Mouse (Mus musculus): ENCODE measurements around the gene Oaf. TPM values are rescaled to one million over a fixed set of nuclear protein-coding genes. Genes with fewer than 3 reads are reported as not detected.

Gene Oaf
- 3.2 and 5.8 TPM in 2 replicates for polyA plus RNA-seq (2015; fragmentation: Nextera tagmentation; extraction: Ambion mirVana)

DNA sequence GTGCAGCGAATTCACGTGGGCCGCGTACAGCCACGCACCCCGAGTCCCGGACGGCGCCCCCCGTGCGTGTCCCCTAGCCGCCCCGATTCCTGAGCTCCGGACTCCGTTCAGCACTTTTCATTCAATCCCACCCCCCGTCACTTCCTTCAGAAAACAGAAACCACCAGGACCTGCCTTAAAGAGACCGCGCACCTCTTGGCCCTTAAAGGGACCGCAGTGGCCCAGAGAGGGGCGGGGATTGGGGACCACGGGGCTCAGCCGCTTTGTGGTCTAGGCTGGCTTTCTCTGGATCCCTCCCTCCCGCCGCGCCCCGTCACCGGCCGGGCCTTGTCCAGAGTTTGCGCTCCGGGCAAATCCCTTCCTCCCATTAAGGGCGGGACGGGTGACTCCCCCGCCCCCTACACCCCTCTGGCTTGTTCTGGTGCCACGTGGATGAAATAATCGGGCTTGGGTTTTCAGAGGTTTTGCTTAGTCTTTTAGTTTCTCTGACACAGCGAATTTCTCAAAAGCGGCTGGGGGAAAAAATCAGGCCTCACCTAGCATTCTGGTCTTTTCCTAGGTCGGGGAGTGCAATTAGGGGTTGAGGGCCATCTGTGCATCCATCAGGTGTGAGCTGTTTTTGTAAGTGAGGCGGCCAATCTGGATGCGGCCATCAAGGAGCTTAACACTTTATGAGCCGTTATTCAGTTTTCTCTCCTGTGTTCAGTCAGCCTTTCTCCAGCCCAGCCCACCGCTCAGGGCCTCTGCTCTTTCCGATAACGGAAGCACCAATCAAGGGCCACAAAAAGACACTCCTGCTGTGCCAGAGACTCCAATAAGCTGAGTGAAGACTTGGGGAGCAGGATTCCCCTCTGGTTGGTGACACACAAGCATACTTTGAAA, at the start of gene Oaf:
Gene Oaf, minus strand, starts transcription at position 200 of the 882 bp plus-strand sequence.
- H3K36me3 ChIP-seq (ENCODE audit: control insufficient read depth, insufficient read depth, low read length), result no peaks in the 10 kb centered on the region
- peak within 1 kb of the TSS; percentile 57 for H3K9ac ChIP-seq (ENCODE audit: low read depth, low read length)
- H3K27ac ChIP-seq (ENCODE audit: low read length), result no peak within 1 kb of the TSS
- under 1% methylated on average over 44 of the region's 44 CpGs for WGBS
- H3K9me3 ChIP-seq (replicated peaks; ENCODE audit: control insufficient read depth, low read length, poor library complexity, severe bottlenecking), result no peaks in the 10 kb centered on the region
- peak; percentile 70 for ATAC-seq
- peaks cover 8% of the 10 kb centered on the region; the same call in 1 of the 2 replicates for H3K4me1 ChIP-seq (ENCODE audit: control insufficient read depth, insufficient read depth, low read length)
- peak within 1 kb of the TSS; percentile 50 for H3K4me3 ChIP-seq (ENCODE audit: low read depth, low read length)
- H3K4me2 ChIP-seq (ENCODE audit: low read length), result peak within 1 kb of the TSS; percentile 77
- H3K27me3 ChIP-seq (ENCODE audit: control insufficient read depth, insufficient read depth, low read depth, low read length), result peaks cover 32% of the 10 kb centered on the region

DNA sequence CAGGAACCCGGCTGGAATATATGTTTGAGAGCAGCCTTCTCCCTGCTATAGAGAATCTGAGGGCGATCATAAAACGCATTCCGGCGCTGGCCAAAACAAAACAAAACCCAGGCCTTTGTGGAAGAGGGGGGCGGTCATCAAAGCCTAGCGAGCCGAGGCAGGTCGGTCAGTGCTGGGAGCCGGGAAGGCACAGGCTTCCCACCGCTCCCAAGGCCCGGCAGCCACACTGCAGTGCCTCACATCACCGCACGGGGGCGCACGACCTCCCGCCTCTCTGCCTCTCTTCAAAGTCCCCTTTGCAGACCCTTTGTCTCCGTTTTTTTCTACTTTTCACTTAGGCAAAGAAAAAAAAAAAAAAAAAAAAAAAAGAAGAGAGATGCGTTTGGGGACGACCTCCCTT, 47.2 kb upstream of the Oaf start:
- Histone ChIP-seq H3K9ac (ENCODE audit: low read depth, low read length) (no peak overlapping the region), H3K4me3 (ENCODE audit: low read depth, low read length) (no peak overlapping the region), H3K4me1 (ENCODE audit: control insufficient read depth, insufficient read depth, low read length) (peaks cover 3% of the 10 kb centered on the region; the same call in 1 of the 2 replicates), H3K9me3 (replicated peaks; ENCODE audit: control insufficient read depth, low read length, poor library complexity, severe bottlenecking) (no peaks in the 10 kb centered on the region), H3K36me3 (ENCODE audit: control insufficient read depth, insufficient read depth, low read length) (no peaks in the 10 kb centered on the region), H3K4me2 (ENCODE audit: low read length) (peak overlapping the region; percentile 40; the same call in 1 of the 2 replicates), H3K27ac (ENCODE audit: low read length) (no peak overlapping the region), H3K27me3 (ENCODE audit: control insufficient read depth, insufficient read depth, low read depth, low read length) (peaks cover 6% of the 10 kb centered on the region)
- ATAC-seq, result no peak
- 2% methylated on average over 20 of the region's 20 CpGs for WGBS

GRCm38 (mm10) chr9:43285281-43285680, 45.6 kb upstream of the Oaf start:
- H3K36me3 ChIP-seq (ENCODE audit: control insufficient read depth, insufficient read depth, low read length), result no peaks in the 10 kb centered on the region
- peaks cover 6% of the 10 kb centered on the region for H3K27me3 ChIP-seq (ENCODE audit: control insufficient read depth, insufficient read depth, low read depth, low read length)
- H3K27ac ChIP-seq (ENCODE audit: low read length), result no peak overlapping the region
- ATAC-seq, result no peak
- no peak overlapping the region for H3K4me3 ChIP-seq (ENCODE audit: low read depth, low read length)
- H3K4me1 ChIP-seq (ENCODE audit: control insufficient read depth, insufficient read depth, low read length), result peaks cover 3% of the 10 kb centered on the region; the same call in 1 of the 2 replicates
- no peaks in the 10 kb centered on the region for H3K9me3 ChIP-seq (replicated peaks; ENCODE audit: control insufficient read depth, low read length, poor library complexity, severe bottlenecking)
- no peak overlapping the region for H3K4me2 ChIP-seq (ENCODE audit: low read length)
- 97% methylated on average over 4 of the region's 4 CpGs for WGBS
- H3K9ac ChIP-seq (ENCODE audit: low read depth, low read length), result no peak overlapping the region

DNA sequence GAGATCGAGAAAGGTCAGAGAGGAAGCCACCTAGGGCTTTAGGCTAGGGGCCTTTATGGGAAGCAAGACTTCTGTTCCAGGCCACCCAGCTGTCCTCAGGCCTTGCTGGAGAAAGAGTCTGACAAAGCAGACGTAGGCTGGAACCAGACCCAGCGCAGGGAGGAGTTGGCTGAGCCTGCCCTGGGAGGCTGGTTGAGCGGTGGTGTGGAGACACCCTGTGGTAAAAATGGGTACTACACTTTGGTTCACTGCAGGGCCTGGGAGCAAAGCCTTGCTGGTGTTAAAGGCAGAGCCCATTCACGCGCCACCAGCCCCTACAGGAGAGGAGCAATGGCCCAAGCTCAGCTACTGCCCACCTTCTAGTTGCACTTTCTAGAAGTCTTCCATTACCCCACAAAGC, 44.6 kb upstream of the Oaf start:
- Histone ChIP-seq H3K9me3 (replicated peaks; ENCODE audit: control insufficient read depth, low read length, poor library complexity, severe bottlenecking) (no peaks in the 10 kb centered on the region), H3K4me2 (ENCODE audit: low read length) (no peak overlapping the region), H3K36me3 (ENCODE audit: control insufficient read depth, insufficient read depth, low read length) (no peaks in the 10 kb centered on the region), H3K4me1 (ENCODE audit: control insufficient read depth, insufficient read depth, low read length) (peaks cover 3% of the 10 kb centered on the region; the same call in 1 of the 2 replicates), H3K27me3 (ENCODE audit: control insufficient read depth, insufficient read depth, low read depth, low read length) (peaks cover 6% of the 10 kb centered on the region), H3K27ac (ENCODE audit: low read length) (no peak overlapping the region), H3K9ac (ENCODE audit: low read depth, low read length) (no peak overlapping the region), H3K4me3 (ENCODE audit: low read depth, low read length) (no peak overlapping the region)
- ATAC-seq, result peak; percentile 84
- WGBS, result 1% methylated on average over 6 of the region's 6 CpGs

DNA sequence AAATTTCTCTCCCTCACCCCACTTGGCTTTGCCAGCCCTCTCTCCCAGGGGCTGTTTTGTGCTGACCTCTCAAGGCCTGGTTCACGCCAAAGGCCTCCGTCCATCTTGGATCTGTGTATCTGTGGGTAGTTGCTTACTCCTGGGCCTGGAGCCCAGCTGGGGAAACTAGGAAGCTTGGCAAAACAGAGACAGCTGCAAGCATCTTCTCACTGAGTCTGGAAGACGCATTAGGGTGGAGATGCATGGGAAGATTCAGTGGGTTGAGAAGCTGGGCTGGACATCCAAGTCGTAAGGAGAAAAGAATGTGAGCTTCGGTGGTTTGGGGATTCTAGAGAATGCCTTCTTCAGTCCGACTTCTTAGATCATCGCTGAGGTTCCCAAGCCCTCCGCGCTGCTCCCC, 34.0 kb upstream of the Oaf start:
- no peak overlapping the region for H3K4me2 ChIP-seq (ENCODE audit: low read length)
- peaks cover 3% of the 10 kb centered on the region; the same call in 1 of the 2 replicates for H3K4me1 ChIP-seq (ENCODE audit: control insufficient read depth, insufficient read depth, low read length)
- 81% methylated on average over 9 of the region's 9 CpGs for WGBS
- H3K27me3 ChIP-seq (ENCODE audit: control insufficient read depth, insufficient read depth, low read depth, low read length), result peaks cover 29% of the 10 kb centered on the region
- no peaks in the 10 kb centered on the region for H3K36me3 ChIP-seq (ENCODE audit: control insufficient read depth, insufficient read depth, low read length)
- H3K4me3 ChIP-seq (ENCODE audit: low read depth, low read length), result no peak overlapping the region
- no peak overlapping the region for H3K27ac ChIP-seq (ENCODE audit: low read length)
- ATAC-seq, result no peak
- no peak overlapping the region for H3K9ac ChIP-seq (ENCODE audit: low read depth, low read length)
- no peaks in the 10 kb centered on the region for H3K9me3 ChIP-seq (replicated peaks; ENCODE audit: control insufficient read depth, low read length, poor library complexity, severe bottlenecking)

DNA sequence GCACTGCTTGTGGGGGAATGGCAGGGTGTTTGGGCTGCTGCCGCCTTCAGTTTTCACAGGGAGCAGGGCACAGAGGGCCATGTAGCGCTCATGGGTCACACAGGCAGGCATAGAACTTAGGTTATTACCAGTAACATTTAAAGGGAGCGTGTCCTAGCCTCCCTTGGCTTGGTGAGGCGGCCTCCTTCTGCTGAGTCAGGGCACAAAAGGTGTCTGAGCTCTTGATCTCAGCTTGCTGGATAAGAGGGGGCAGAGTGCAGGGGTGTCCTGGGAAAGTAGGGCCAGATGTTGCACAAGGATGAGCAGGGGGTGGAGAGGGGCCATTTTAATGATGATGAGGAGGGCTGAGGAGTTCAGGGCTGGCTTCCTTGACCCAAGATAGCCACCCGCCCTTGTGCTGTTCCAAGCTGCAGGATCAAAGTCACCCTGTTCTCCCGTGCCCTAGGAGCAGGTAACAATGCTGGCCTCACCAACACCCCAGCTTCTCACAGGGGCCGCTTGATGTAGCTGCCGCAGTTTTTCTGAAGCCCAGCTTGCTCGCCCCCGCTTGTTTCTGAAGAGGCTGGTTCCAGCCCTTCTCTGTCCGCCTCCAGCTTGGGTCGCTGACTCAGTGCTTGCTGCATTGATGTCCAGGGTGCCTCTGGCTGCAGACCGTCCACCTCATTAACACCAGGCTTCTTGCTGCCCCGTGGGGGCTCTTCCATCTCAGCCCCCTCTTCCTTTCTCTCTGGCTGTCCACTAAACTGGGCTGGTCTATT, 32.2 kb upstream of the Oaf start:
- ATAC-seq, result no peak
- WGBS, result 39% methylated on average over 14 of the region's 14 CpGs
- H3K4me1 ChIP-seq (ENCODE audit: control insufficient read depth, insufficient read depth, low read length), result peaks cover 3% of the 10 kb centered on the region; the same call in 1 of the 2 replicates
- H3K27ac ChIP-seq (ENCODE audit: low read length), result no peak overlapping the region
- H3K4me3 ChIP-seq (ENCODE audit: low read depth, low read length), result no peak overlapping the region
- no peaks in the 10 kb centered on the region for H3K36me3 ChIP-seq (ENCODE audit: control insufficient read depth, insufficient read depth, low read length)
- H3K9me3 ChIP-seq (replicated peaks; ENCODE audit: control insufficient read depth, low read length, poor library complexity, severe bottlenecking), result no peaks in the 10 kb centered on the region
- H3K27me3 ChIP-seq (ENCODE audit: control insufficient read depth, insufficient read depth, low read depth, low read length), result peaks cover 29% of the 10 kb centered on the region
- H3K4me2 ChIP-seq (ENCODE audit: low read length), result no peak overlapping the region
- H3K9ac ChIP-seq (ENCODE audit: low read depth, low read length), result no peak overlapping the region

DNA sequence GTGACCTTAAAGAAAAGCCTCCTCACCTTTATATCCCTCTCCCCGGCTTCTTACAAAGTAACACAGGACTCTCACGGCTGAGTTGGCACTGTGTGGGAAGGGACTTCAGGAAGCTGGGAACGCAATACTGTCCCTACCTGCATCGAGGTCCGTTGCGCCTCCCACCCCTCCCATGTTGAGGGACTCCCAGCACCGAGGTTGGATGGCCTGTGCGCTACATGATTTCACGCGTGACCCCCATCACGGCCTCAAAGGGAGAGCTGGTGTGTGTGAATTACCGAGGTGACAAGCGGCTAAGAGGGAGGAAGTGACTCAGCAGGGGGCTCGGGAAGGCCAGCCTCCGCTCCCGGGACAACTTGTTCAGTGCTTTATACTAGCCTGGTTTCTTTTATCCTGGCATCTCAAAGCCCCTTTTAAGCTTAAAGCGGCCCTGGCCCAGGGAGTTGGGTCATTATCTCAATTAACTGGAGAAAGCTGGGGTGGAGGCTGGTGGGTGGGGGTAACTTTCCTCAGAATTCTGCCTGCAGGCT, 31.1 kb upstream of the Oaf start:
- peak overlapping the region; percentile 35 for H3K4me2 ChIP-seq (ENCODE audit: low read length)
- no peak for ATAC-seq
- H3K27ac ChIP-seq (ENCODE audit: low read length), result no peak overlapping the region
- no peaks in the 10 kb centered on the region for H3K9me3 ChIP-seq (replicated peaks; ENCODE audit: control insufficient read depth, low read length, poor library complexity, severe bottlenecking)
- peaks cover 3% of the 10 kb centered on the region; the same call in 1 of the 2 replicates for H3K4me1 ChIP-seq (ENCODE audit: control insufficient read depth, insufficient read depth, low read length)
- H3K4me3 ChIP-seq (ENCODE audit: low read depth, low read length), result peak overlapping the region; percentile 6; the same call in 1 of the 2 replicates
- WGBS, result 2% methylated on average over 17 of the region's 17 CpGs
- H3K36me3 ChIP-seq (ENCODE audit: control insufficient read depth, insufficient read depth, low read length), result no peaks in the 10 kb centered on the region
- H3K27me3 ChIP-seq (ENCODE audit: control insufficient read depth, insufficient read depth, low read depth, low read length), result peaks cover 29% of the 10 kb centered on the region
- H3K9ac ChIP-seq (ENCODE audit: low read depth, low read length), result no peak overlapping the region

DNA sequence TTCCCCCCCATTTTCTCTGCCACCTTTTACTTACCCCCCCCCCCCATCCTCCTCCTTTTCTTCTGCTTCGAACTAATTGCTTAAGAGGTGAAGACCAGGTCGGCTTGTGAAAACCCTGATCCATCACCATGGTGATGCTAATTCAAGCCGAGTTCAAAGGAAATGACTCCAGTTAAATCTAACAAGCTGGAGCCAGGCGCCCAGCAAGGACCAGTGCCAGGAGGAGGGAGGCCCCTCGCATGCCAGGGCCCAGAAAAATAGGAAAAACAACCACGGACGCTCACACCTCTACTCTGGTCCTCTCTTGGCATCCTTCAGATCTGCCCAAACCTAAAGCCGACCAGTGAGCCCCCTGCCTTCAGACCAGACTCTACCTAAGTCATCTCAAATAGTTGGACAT, 29.5 kb upstream of the Oaf start:
- no peak overlapping the region for H3K9ac ChIP-seq (ENCODE audit: low read depth, low read length)
- H3K9me3 ChIP-seq (replicated peaks; ENCODE audit: control insufficient read depth, low read length, poor library complexity, severe bottlenecking), result no peaks in the 10 kb centered on the region
- no peak overlapping the region for H3K27ac ChIP-seq (ENCODE audit: low read length)
- H3K27me3 ChIP-seq (ENCODE audit: control insufficient read depth, insufficient read depth, low read depth, low read length), result peaks cover 29% of the 10 kb centered on the region
- H3K4me1 ChIP-seq (ENCODE audit: control insufficient read depth, insufficient read depth, low read length), result peaks cover 3% of the 10 kb centered on the region; the same call in 1 of the 2 replicates
- H3K36me3 ChIP-seq (ENCODE audit: control insufficient read depth, insufficient read depth, low read length), result no peaks in the 10 kb centered on the region
- ATAC-seq, result no peak
- no peak overlapping the region for H3K4me2 ChIP-seq (ENCODE audit: low read length)
- WGBS, result 6% methylated on average over 8 of the region's 8 CpGs
- no peak overlapping the region for H3K4me3 ChIP-seq (ENCODE audit: low read depth, low read length)

All from midbrain, embryonic 16.5 days (tissue).